Mouse (Mus musculus): ENCODE results near the gene Bloc1s2.

DNA sequence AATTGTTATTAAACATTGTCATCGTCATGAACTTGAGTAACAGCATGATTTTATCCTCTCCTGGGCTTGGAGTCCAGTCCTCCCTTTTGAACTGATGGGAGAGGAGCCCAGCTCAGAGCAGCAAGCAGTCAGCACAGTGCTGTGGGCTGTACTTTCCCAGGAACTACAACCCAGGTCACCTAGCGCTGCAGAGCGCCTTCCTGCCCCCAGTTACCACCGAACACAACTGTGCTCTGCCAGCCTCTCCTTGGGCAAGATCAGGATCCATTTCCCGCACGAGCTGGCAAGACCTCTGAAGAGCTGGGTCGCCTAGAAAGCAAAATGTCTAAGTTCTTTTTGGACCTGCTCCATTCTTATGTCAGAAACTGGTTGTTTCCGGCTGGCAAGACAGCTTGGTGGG, 28.6 kb upstream of the Bloc1s2 start:
- TF ChIP-seq CTCF (IDR thresholded peaks at IDR 0.05; ENCODE audit: extremely low read depth, insufficient read depth, low read length), result no peak
- TF ChIP-seq POLR2A (IDR thresholded peaks at IDR 0.05; ENCODE audit: extremely low read depth, insufficient read depth, low read length), result no peak
